Mouse (Mus musculus) c-Kit-positive CD71-positive TER-119-negative erythroid progenitor cells, embryonic 14.5 days (primary cell): Measurements from ENCODE around the gene Klk11.

Experiments
- DNase-seq: peaks from one replicate; pipeline ENCODE4 v3.0.0-alpha.2; 2013; ENCODE audit warnings: low read depth

Klk11 gene

GRCm38 (mm10) chr7:43796355-43796754, 22.0 kb downstream of the Klk11 start:
- DNase-seq: no peak

DNA sequence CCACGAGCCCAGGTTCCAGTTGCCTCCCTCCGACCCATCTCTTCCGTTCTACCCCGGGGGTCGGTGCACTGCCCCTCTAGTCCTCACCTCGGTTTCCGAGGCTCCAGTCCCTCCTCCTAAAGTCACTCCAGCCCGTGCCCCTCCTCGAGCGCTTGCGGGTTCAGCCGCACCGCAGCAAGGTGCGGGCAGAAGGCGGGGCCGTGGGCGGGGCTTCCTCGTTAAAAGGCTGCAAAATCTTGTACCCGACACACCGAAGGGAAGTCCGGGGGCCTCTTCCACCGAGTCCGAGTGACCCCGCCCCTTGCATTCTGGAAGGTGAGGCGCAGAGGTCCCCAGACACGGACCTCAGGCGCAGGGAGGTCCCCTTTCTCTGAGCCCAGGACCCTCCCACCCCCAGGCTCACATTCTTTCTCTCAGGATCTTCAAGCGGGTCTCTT, 22.9 kb downstream of the Klk11 start, which contains the start of gene Klk8:
Gene Klk8 (plus strand): TSS at position 245 of the 437 bp plus-strand sequence.
- DNase-seq: no peak

GRCm38 (mm10) chr7:43797844-43798462, 23.5 kb downstream of the Klk11 start:
- DNase-seq: no peak

- DNase-seq: no peak
These were observed 25.5 kb downstream of the Klk11 start for GRCm38 (mm10) chr7:43799876-43800275.

- DNase-seq: no peak
These were observed 36.6 kb downstream of the Klk11 start, which contains the start of gene Klk7 for GRCm38 (mm10) chr7:43810994-43811393. Klk7 (plus strand) TSS chr7:43811294.

DNA sequence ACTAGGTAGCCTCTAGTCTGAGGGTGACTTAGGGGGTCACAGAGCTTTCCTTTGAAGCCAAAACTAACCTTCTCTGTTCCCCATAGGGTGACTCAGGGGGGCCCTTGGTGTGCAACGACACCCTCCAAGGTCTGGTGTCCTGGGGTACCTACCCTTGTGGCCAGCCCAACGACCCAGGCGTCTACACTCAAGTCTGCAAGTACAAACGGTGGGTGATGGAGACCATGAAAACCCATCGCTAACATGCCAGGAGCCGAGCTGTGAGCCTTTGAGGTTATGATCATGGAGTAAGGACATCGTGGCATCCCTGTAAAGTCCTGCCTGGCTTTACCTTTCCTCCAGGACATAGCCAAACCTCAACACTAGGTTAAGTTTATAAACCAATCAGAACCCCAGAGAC, 40.8 kb downstream of the Klk11 start:
- no peak for DNase-seq

DNA sequence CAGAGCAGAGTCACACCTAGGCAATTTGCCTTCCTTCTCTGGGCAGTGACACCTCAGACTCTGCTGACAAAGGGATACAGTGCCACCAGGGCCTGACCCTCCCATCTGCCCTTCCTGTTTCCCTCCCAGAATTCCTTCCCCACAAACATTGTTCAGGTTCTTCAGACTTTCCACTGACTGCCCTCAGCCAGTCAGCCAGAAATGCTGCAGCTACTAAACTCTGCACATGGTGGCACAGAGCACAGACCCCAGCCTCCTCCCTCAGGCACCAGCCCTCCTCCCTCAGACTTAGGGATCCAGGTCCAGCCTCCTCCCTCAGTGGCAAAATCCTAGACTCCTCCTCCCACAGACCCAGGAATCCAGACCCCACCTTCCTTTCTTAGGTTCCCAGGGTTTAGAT, 42.3 kb downstream of the Klk11 start:
- DNase-seq: no peak

DNA sequence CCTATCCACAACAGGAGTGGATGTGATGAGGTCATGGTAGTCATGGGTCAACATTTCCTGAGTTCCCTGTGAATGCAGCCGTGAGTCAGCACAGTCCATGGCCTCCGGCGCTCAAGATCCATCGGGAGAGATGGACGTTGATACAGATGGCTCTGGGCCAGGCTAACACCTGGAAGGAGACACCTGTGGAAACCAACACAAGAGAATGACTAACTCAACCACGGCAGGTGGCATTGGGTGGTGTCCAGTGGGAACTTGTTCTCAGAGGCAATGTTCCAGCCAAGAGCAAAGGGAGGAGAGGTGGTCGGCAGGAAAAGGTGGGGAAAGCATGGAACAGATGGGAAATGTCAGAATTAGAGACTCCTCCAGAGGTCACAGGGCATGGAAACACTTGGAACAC, 47.2 kb downstream of the Klk11 start:
- no peak for DNase-seq

DNA sequence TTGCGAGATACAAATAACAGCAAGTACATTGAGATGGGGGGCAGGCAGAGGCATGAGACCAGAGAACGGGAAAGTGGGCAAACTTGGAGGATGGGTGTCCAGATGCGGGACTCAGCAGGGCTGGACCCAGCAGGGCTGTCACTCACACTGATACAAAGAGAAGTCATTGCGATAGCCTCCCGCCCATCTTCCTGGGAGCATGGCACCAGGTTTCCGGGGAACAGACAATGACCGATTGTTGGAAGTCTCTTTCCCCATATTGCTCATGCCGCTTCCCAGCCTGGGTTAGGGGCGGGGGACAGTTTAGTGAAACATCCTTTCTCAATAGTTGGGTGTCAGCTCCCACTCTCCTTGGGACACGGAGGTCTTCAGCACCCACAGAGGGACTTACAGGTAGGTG, 49.8 kb downstream of the Klk11 start, which contains the start of gene Klk6:
Gene Klk6 (plus strand): TSS at position 301 of the 400 bp plus-strand sequence.
- DNase-seq: no peak

DNA sequence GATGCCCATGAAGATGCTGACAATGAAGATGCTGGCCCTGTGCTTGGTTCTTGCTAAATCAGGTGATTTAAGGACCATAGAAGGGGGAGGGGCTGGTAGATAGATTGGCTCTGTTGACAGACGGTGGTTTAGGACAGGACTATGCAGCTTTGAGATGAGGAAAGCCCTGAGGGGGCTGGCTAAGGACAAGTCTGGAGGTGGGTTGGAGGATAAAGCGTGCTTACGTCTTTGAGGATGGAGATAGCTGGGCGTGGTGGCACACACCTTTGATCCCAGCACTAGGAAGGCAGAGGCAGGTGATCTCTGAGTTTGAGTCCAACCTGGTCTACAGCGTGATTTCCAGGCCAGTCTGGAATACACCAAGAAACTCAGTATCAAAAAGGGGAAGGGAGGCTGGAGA, 51.7 kb downstream of the Klk11 start:
- DNase-seq: no peak

- no peak for DNase-seq
These were observed 53.3 kb downstream of the Klk11 start for GRCm38 (mm10) chr7:43827706-43828105.
